Mouse (Mus musculus): Measurements from ENCODE around the gene Nap1l5. TPM values are rescaled to one million over a fixed set of nuclear protein-coding genes. Genes with fewer than 3 reads are reported as not detected.

The Nap1l5 gene
- total RNA-seq (2021) = 100 to 1,000 TPM; 306 to 357 TPM

DNA sequence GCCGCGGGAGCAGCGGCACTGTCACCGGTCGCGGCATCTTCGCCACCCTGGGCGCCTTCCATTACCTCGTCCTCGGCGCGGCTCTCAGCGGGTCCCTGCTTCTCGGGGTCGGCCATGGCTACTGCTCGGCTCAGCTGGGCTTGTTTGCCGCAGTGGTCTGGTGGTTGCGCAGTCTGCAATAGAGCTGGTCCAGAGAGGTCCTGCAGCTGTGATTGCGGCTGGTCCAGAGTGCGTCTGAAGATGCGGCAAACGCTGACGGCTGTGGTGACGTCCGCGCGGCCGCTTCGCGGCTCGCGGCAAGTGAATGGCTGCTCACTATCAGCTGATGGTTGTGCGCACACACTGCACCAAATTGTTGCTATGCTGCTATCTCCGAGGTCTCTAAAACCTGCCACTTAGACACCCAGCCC lies at the start of gene Nap1l5:
Gene Nap1l5, minus strand, starts transcription at position 225 of the 410 bp plus-strand sequence.
- intact Hi-C loops (cut with DNase I) = loop anchor here (2.0 kb wide), 1 partner anchor 26 kb away; no protein-coding TSS in a partner anchor

GRCm38 (mm10) chr6:58951128-58951992 lies 44.5 kb upstream of the Nap1l5 start:
- DNase-seq (ENCODE audit: low spot score in 2 of 2) = no peak
- intact Hi-C loops (cut with DNase I) = no loop called here

More for the DNA sequence above, at the start of gene Nap1l5:
- DNase-seq (ENCODE audit: low spot score in 2 of 2) = peak; percentile 78 to 90

DNA sequence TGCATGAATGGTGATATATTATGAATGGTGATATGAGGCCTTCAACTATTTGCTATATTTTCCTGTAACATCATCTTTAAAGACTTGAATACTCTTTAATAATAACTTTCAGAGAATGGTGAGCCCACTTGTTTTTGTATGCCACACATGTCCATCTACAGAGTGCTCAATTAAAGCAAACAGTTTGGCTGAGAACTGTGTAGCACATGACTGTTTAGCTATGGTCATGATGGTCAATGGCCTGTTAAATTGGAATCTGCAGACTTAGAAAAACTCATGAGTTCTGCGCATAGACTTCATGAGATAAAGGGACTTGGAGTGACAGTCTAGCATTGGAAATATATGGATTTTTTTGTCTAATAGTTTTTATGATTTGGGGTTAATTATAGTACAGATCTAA lies 43.5 kb upstream of the Nap1l5 start:
- no peak for DNase-seq (ENCODE audit: low spot score in 2 of 2)
- intact Hi-C loops (cut with DNase I) = no loop called here

GRCm38 (mm10) chr6:58946840-58947239 lies 40.0 kb upstream of the Nap1l5 start:
- peak in 1 of 2 experiments; percentile 82 for DNase-seq (ENCODE audit: low spot score in 2 of 2)
- intact Hi-C loops (cut with DNase I) = loop anchor here (2.0 kb wide), 1 partner anchor 14 kb away; no protein-coding TSS in a partner anchor

GRCm38 (mm10) chr6:58946246-58946645 lies 39.4 kb upstream of the Nap1l5 start:
- intact Hi-C loops (cut with DNase I) = loop anchor here (2.0 kb wide), 1 partner anchor 15 kb away; no protein-coding TSS in a partner anchor
- peak in 1 of 2 experiments; percentile 79 for DNase-seq (ENCODE audit: low spot score in 2 of 2)

- intact Hi-C loops (cut with DNase I) = no loop called here
- DNase-seq (ENCODE audit: low spot score in 2 of 2) = no peak
Observed at GRCm38 (mm10) chr6:58943958-58944357, 37.1 kb upstream of the Nap1l5 start.

DNA sequence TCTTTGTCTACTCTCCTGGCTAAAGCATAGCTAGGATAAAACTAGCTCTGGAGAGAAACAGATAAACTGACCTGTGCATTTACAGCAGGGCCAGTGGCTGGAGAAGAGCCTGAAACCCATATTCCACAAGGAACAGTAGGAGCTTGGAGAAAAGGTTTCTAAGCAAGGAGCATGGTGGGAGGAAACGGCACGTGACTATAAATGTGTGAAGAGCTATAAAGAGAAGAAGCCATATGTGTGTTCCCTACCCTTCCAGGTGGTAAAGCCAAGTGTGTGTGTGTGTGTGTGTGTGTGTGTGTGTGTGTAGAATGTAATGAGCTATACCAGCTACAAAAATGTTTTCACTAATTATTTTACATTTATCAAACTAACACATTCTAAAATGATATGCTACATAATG lies 35.4 kb upstream of the Nap1l5 start:
- intact Hi-C loops (cut with DNase I) = loop anchor here (1.0 kb wide), 1 partner anchor 9 kb away; no protein-coding TSS in a partner anchor
- DNase-seq (ENCODE audit: low spot score in 2 of 2) = peak; percentile 44 to 87

DNA sequence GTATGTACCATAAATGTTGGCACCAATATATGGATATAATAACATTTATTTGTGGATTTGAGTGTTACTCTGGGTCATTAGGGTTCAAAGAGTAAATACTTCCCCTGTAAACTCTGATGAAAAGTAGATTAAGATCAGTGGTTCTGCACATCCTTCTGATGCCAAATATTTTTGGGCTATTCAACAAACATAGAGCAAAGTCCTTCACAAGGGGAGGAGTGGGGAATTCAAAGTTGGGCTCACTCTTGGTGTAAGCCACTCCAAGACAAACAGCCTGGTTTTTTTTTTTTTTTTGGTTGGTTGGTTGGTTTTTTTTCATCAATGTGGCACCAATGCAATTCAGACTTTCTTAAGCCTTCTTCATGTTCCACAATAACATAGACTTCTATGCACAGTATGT lies 30.9 kb upstream of the Nap1l5 start:
- no peak for DNase-seq (ENCODE audit: low spot score in 2 of 2)
- intact Hi-C loops (cut with DNase I) = no loop called here

- DNase-seq (ENCODE audit: low spot score in 2 of 2) = no peak
- intact Hi-C loops (cut with DNase I) = no loop called here
Observed at GRCm38 (mm10) chr6:58934144-58934543, 27.3 kb upstream of the Nap1l5 start.

DNA sequence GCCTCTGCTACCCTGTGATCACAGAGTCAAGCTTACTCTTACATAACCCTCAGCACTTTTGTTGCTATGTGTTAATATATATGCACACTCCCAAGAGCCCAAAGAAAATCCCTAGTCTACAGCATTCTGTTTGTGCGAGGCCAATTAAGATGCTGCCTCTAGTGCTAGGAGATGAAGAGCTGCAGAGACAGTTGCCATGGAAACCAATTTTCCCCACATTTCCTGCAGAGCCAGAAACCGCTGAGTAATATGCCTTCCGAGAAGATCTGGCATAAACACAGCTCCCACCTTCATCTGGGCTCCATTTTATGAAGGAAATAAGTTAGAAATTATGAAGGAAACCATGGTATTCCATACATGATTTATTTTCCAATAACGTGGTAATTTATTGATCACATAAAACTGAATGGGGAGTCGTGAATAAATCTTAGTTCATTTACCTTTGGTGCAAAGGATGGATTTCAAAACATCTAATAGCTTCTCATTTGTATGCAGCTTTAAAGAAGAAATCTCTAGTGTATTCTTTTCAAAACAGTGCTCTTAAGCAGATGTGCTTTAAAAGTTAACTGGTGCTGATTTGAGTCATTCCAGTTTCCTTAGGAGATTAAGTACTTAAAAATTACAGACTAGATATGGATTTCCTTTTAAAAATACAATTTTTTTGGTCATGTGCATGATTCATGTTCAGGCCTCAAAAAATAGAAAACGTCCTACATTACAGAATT lies 26.5 kb upstream of the Nap1l5 start:
- peak; percentile 85 to 97 for DNase-seq (ENCODE audit: low spot score in 2 of 2)
- intact Hi-C loops (cut with DNase I) = loop anchor here (1.0 to 2.0 kb wide), 2 partner anchors 9 to 27 kb away; partner anchors contain the start of gene Nap1l5

DNA sequence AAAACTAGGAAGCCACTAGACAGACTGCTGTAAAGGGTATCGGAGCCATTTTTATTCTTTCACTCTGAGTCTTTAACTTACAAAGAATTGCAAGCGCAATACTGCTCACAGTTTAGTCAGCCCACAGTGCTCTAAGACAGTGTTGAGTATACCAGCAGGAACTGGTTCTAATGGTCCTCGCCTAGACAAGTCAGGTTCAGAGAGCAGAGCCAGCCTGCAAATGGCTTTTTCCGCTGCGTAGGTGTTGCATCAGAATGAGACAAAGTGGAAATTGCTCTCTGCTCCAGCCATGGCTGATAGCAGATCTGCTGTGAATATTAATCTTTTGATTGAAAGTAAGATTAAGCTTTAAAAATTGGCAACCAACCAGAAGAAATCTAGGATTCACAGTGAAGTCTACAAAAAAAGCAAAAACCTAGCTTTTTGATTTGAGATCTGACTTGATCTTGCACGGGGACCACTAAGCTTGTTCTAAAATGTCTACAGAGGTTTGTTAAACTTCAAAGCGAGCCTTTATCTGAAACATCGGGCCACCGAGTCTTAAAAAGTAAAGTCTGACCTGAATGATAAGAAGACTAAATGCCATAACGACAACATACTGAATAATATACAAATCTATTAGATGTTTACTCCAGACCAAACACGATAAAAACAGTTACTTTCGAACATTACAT lies 25.8 kb upstream of the Nap1l5 start:
- intact Hi-C loops (cut with DNase I) = loop anchor here (1.0 to 2.0 kb wide), 2 partner anchors 10 to 26 kb away; partner anchors contain the start of gene Nap1l5
- DNase-seq (ENCODE audit: low spot score in 2 of 2) = peak; percentile 45 to 58

DNA sequence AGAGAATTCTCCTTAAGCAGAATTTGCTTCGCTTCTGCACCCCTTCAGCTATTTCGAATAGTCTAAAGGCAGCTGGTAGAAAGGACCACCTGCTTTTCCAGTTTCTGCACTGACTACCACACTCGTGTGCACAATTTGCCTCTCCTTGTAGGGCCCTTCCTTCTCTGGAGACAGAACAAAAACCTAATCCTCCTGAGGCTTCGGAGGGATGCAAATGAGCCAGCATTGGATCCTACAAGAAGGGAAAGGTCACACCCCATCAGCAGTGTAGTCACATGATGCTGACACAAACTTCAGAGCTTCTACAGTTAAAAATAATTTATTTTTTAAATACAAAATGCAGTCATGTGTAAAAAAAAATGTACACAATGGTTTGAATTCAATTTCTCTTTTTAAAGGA lies 24.3 kb upstream of the Nap1l5 start:
- intact Hi-C loops (cut with DNase I) = no loop called here
- DNase-seq (ENCODE audit: low spot score in 2 of 2) = no peak

GRCm38 (mm10) chr6:58929911-58930431 lies 23.1 kb upstream of the Nap1l5 start:
- DNase-seq (ENCODE audit: low spot score in 2 of 2) = peak in 1 of 2 experiments; percentile 69
- intact Hi-C loops (cut with DNase I) = no loop called here

DNA sequence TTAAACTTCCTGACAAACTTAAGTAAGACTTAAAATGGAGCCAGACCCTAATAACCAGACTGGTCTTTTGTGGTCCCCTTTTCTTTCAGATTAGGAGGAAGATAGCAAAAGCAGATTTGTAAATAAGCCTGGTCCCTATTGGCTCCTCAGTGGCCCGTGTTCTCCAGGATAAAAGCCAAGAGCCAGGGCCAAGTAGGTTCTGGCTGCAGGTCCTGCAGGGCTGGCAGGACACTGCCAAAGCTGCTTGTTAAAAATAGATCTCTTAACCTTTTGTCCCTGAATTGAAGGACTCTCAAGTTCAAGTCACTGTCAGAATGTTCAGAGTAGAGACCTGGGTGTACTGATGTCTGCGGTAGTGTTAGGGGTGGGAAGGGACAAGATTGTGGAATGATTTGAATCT lies 21.0 kb upstream of the Nap1l5 start:
- intact Hi-C loops (cut with DNase I) = no loop called here
- no peak for DNase-seq (ENCODE audit: low spot score in 2 of 2)

- no peak for DNase-seq (ENCODE audit: low spot score in 2 of 2)
- intact Hi-C loops (cut with DNase I) = no loop called here
Observed at GRCm38 (mm10) chr6:58922511-58922910, 15.6 kb upstream of the Nap1l5 start.

DNA sequence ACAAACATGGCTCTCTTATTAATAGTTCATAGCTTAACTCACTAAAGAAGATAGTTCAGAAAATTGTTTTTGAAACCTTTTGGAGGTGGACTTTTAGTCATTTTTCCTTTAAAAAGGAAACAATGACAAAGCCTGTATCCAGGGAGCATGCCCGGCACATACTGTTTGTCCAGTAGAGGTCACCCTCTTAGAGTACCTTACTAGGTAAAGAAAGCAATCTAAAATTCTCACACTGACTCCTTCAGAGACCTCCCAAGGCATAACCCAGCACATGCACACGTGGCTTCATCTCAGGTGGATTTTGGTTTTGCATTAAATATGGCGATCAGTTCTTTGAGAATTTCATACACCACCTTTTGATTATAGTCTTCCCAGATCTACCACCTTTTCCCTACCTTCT lies 14.7 kb upstream of the Nap1l5 start:
- no peak for DNase-seq (ENCODE audit: low spot score in 2 of 2)
- intact Hi-C loops (cut with DNase I) = no loop called here

- intact Hi-C loops (cut with DNase I) = no loop called here
- DNase-seq (ENCODE audit: low spot score in 2 of 2) = peak in 1 of 2 experiments; percentile 46
Observed at GRCm38 (mm10) chr6:58920735-58921134, 13.9 kb upstream of the Nap1l5 start.

DNA sequence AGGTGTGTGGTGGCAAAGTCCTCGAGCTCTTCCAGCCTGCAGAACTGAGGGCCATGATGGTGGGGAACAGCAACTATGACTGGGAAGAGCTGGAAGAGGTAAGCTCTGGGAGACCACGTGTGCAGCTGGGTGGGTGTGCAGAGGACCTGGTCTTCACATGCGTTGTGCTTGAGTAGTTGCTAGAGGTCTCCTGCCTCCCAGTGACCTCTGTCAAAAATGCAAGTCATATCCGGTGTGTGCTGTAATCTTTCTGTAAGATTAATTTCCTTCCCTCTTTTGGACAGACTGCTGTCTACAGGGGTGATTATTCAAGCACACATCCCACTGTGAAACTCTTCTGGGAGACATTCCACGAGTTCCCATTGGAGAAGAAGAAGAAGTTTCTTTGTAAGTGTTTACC lies 9.6 kb upstream of the Nap1l5 start:
- no peak for DNase-seq (ENCODE audit: low spot score in 2 of 2)

GRCm38 (mm10) chr6:58913971-58914370 lies 7.1 kb upstream of the Nap1l5 start:
- DNase-seq (ENCODE audit: low spot score in 2 of 2) = peak in 1 of 2 experiments; percentile 52
- intact Hi-C loops (cut with DNase I) = loop anchor here (10.0 kb wide), 1 partner anchor 271 kb away; no protein-coding TSS in a partner anchor

More for the DNA sequence above, 9.6 kb upstream of the Nap1l5 start:
- intact Hi-C loops (cut with DNase I) = loop anchor here (10.0 kb wide), 1 partner anchor 268 kb away; no protein-coding TSS in a partner anchor

All from left cerebral cortex, postnatal 25 days (tissue).